Comparison of ENCODE assay signal across 18 mouse cellular contexts in genomic region chr2:115499904-115500303, GRCm38 (mm10).
DNase-seq lines count a peak whose midpoint lies in the region; ATAC-seq and TF ChIP-seq lines count a peak whose summit lies in the region.
"Had no signal": no experiment of that assay in that cellular context is flagged by ENCODE, and none has a peak within 500 bp of the region (broad histone marks: within the 10 kb centered on the region; RNA-seq: fewer than 3 reads in every experiment).

No protein-coding gene starts in this region.

- H3K4me2 ChIP-seq in forebrain, embryonic 12.5 days: no peak overlapping the region
- H3K4me2 ChIP-seq in forebrain, postnatal 0 days (ENCODE audit: low read depth): no peak overlapping the region
- H3K4me2 ChIP-seq in forebrain, embryonic 14.5 days (ENCODE audit: low read length): no peak overlapping the region
- H3K4me2 ChIP-seq: embryonic facial prominence, embryonic 13.5 days; embryonic facial prominence, embryonic 15.5 days had no signal

- H3K9me3 ChIP-seq in forebrain, embryonic 12.5 days: peaks cover 4% of the 10 kb centered on the region; the same call in 1 of the 2 replicates
- H3K9me3 ChIP-seq in forebrain, postnatal 0 days (ENCODE audit: low read length): no peaks in the 10 kb centered on the region
- H3K9me3 ChIP-seq in forebrain, embryonic 14.5 days (replicated peaks; ENCODE audit: control insufficient read depth, low read length): peaks cover 3% of the 10 kb centered on the region; the same call in 1 of the 2 replicates
- H3K9me3 ChIP-seq: embryonic facial prominence, embryonic 15.5 days had no signal

- no peaks in the 10 kb centered on the region for H3K36me3 ChIP-seq in forebrain, embryonic 12.5 days (replicated peaks)
- H3K36me3 ChIP-seq in forebrain, postnatal 0 days (ENCODE audit: insufficient read depth): no peaks in the 10 kb centered on the region
- no peaks in the 10 kb centered on the region for H3K36me3 ChIP-seq in forebrain, embryonic 14.5 days (ENCODE audit: control insufficient read depth, insufficient read depth, low read length)
- H3K36me3 ChIP-seq: embryonic facial prominence, embryonic 13.5 days; embryonic facial prominence, embryonic 15.5 days had no signal

- no peak overlapping the region for H3K9ac ChIP-seq in forebrain, embryonic 12.5 days
- H3K9ac ChIP-seq in forebrain, postnatal 0 days: no peak overlapping the region
- no peak overlapping the region for H3K9ac ChIP-seq in forebrain, embryonic 14.5 days (ENCODE audit: low read length)
- H3K9ac ChIP-seq: embryonic facial prominence, embryonic 13.5 days; embryonic facial prominence, embryonic 15.5 days had no signal

- H3K27me3 ChIP-seq in forebrain, embryonic 12.5 days: no peaks in the 10 kb centered on the region
- no peaks in the 10 kb centered on the region for H3K27me3 ChIP-seq in forebrain, postnatal 0 days (ENCODE audit: insufficient read depth, low read length)
- H3K27me3 ChIP-seq in forebrain, embryonic 14.5 days (replicated peaks; ENCODE audit: control insufficient read depth, insufficient read depth, low read length): no peaks in the 10 kb centered on the region
- H3K27me3 ChIP-seq: embryonic facial prominence, embryonic 13.5 days; embryonic facial prominence, embryonic 15.5 days had no signal

- no peak for DNase-seq in forebrain, postnatal 0 days
- DNase-seq in retina, postnatal 1 day: peak; percentile 32
- DNase-seq in retina, embryonic 14.5 days (ENCODE audit: low spot score): no peak
- peak; percentile 65 for DNase-seq in forebrain, embryonic 14.5 days (ENCODE audit: low spot score)
- DNase-seq in left cerebral cortex, adult 9 months (ENCODE audit: low spot score in 2 of 2): no peak
- no peak for DNase-seq in gastrocnemius, adult 8-10 months (ENCODE audit: low spot score in 2 of 2)
- DNase-seq: adrenal gland, adult 2 months; adrenal gland, postnatal 10 days; adrenal gland, postnatal 25 days; cerebellum, adult 11-12 months; cerebellum, adult 2 months; cerebellum, adult 9-10 months; cerebellum, postnatal 10 days; cerebellum, postnatal 25 days had no signal

- WGBS in forebrain, embryonic 12.5 days: 51% methylated on average over 2 of the region's 2 CpGs
- WGBS in forebrain, postnatal 0 days: 30% methylated on average over 2 of the region's 2 CpGs
- 25% methylated on average over 2 of the region's 2 CpGs for WGBS in forebrain, embryonic 14.5 days

- no peaks in the 10 kb centered on the region for H3K4me1 ChIP-seq in forebrain, embryonic 12.5 days
- no peaks in the 10 kb centered on the region for H3K4me1 ChIP-seq in forebrain, postnatal 0 days (ENCODE audit: insufficient read depth)
- H3K4me1 ChIP-seq in forebrain, embryonic 14.5 days (ENCODE audit: control insufficient read depth, insufficient read depth, low read length): no peaks in the 10 kb centered on the region
- H3K4me1 ChIP-seq: embryonic facial prominence, embryonic 13.5 days; embryonic facial prominence, embryonic 15.5 days had no signal

- H3K4me3 ChIP-seq in forebrain, embryonic 12.5 days (replicated peaks): no peak overlapping the region
- no peak overlapping the region for H3K4me3 ChIP-seq in forebrain, postnatal 0 days (ENCODE audit: low read depth, low read length)
- no peak overlapping the region for H3K4me3 ChIP-seq in forebrain, embryonic 14.5 days (ENCODE audit: low read depth, low read length)
- H3K4me3 ChIP-seq: embryonic facial prominence, embryonic 13.5 days; embryonic facial prominence, embryonic 15.5 days; erythroblast, embryonic 14.5 days had no signal

- H3K27ac ChIP-seq in forebrain, embryonic 12.5 days: no peak overlapping the region
- H3K27ac ChIP-seq in forebrain, postnatal 0 days (ENCODE audit: low read depth, low read length): no peak overlapping the region
- no peak overlapping the region for H3K27ac ChIP-seq in forebrain, embryonic 14.5 days (ENCODE audit: low read depth, low read length)
- H3K27ac ChIP-seq: embryonic facial prominence, embryonic 13.5 days; embryonic facial prominence, embryonic 15.5 days had no signal

- peak; percentile 61; the same call in 1 of the 2 replicates for ATAC-seq in forebrain, embryonic 12.5 days (ENCODE audit: low FRiP score)
- ATAC-seq in forebrain, postnatal 0 days: no peak
- ATAC-seq in forebrain, embryonic 14.5 days: peak; percentile 85

- no peak for TF ChIP-seq CTCF in forebrain, postnatal 0 days (IDR thresholded peaks at IDR 0.05; ENCODE audit: low read depth)

Comparison
In these comparisons a context has a peak if more than half of its experiments do, and no peak if none do; other contexts are left out.
1. DNase-seq: peak in retina, postnatal 1 day (single experiment) and forebrain, embryonic 14.5 days (single experiment); none in forebrain, postnatal 0 days (single experiment), retina, embryonic 14.5 days (single experiment), left cerebral cortex, adult 9 months (0 of 2) and gastrocnemius, adult 8-10 months (0 of 2).